Mouse (Mus musculus) ES-E14 (cell line): Measurements from ENCODE around the gene Espl1. TPM values are rescaled to one million over a fixed set of nuclear protein-coding genes. Genes with fewer than 3 reads are reported as not detected.
A peak's percentile ranks its signal among the peaks of the same experiment; 100 is the strongest.

Experiments used
- DNase-seq: peaks from one replicate; pipeline ENCODE4 v3.0.0-alpha.2; 2013; ENCODE audit warnings: low read depth, low spot score
- H3K27ac ChIP-seq: 2 replicates; pipeline ENCODE4 v1.5.1; 2012; ENCODE audit warnings: low read depth, mild to moderate bottlenecking, low read length, moderate library complexity, mixed read lengths; ENCODE audit not compliant: poor library complexity, insufficient read depth, severe bottlenecking
- H3K36me3 ChIP-seq: 2 replicates; pipeline ENCODE4 v1.6.1; 2012; ENCODE audit warnings: mild to moderate bottlenecking, low read length, moderate library complexity, mixed read lengths; ENCODE audit not compliant: control insufficient read depth, poor library complexity, insufficient read depth, severe bottlenecking
- H3K4me1 ChIP-seq, 2 experiments: fragments of 150-350 bp in 1 of 2; sonication (generic) in 1 of 2; 2 replicates each; pipeline ENCODE4 v1.6.1; 2012; ENCODE audit warnings: low read length in 2 of 2, mild to moderate bottlenecking in 1 of 2, mixed read lengths in 1 of 2; ENCODE audit not compliant: control insufficient read depth in 2 of 2, insufficient read depth in 2 of 2, poor library complexity in 1 of 2
- H3K4me3 ChIP-seq, 2 experiments: fragments of 150-350 bp in 1 of 2; sonication (generic) in 1 of 2; 2 replicates each; pipeline ENCODE4 v1.5.1; 2012; ENCODE audit warnings: low read length in 2 of 2, low read depth in 1 of 2, mild to moderate bottlenecking in 1 of 2, mixed read lengths in 1 of 2; ENCODE audit not compliant: insufficient read depth in 1 of 2, poor library complexity in 1 of 2, severe bottlenecking in 1 of 2
- H3K9ac ChIP-seq: 2 replicates; pipeline ENCODE4 v1.6.1; 2012; ENCODE audit warnings: low read depth, mild to moderate bottlenecking, low read length, mixed read lengths; ENCODE audit not compliant: poor library complexity, insufficient read depth, severe bottlenecking
- H3K9me3 ChIP-seq: fragments of 150-350 bp; sonication (generic); 2 replicates; pipeline ENCODE4 v1.6.1; 2012; ENCODE audit warnings: low read depth, mild to moderate bottlenecking, low read length; ENCODE audit not compliant: control insufficient read depth, insufficient read depth
- CHD2 ChIP-seq: IDR thresholded peaks from 2 replicates; pipeline ENCODE4 v1.6.1; 2014; ENCODE audit warnings: mild to moderate bottlenecking, low read depth, low read length, inconsistent platforms
- HCFC1 ChIP-seq: IDR thresholded peaks from 2 replicates; pipeline ENCODE4 v1.6.1; 2012; ENCODE audit warnings: low read length, inconsistent platforms, borderline replicate concordance; ENCODE audit not compliant: insufficient read depth
- MAFK ChIP-seq: IDR thresholded peaks from 2 replicates; pipeline ENCODE4 v1.6.1; 2014; ENCODE audit warnings: mild to moderate bottlenecking, low read depth, low read length, inconsistent platforms; ENCODE audit not compliant: insufficient read depth
- ZC3H11A ChIP-seq: IDR thresholded peaks from 2 replicates; pipeline ENCODE4 v1.6.1; 2012; ENCODE audit warnings: low read depth, mild to moderate bottlenecking, inconsistent platforms, low read length, borderline replicate concordance
- ZNF384 ChIP-seq: IDR thresholded peaks from 2 replicates; pipeline ENCODE4 v1.6.1; 2012; ENCODE audit warnings: low read depth, low read length, inconsistent platforms
- in situ Hi-C, 2 experiments: fragments of 600-800 bp; cut with MboI; formaldehyde crosslinking; loops; one replicate each; pipeline ENCODE4 v1.15.1; 2025; ENCODE audit warnings: low sequenced_read_pairs in 2 of 2, inconsistent platforms in 1 of 2; ENCODE audit not compliant: unreplicated experiment in 2 of 2
- total RNA-seq: library from RNA; depleted of rRNA; stranded (reverse); fragments of 300-350 nt; gene quantifications from 2 replicates; pipeline ENCODE4 v1.2.3, GENCODE M21; 2012

Espl1 gene
- total RNA-seq, 1 experiment: 84.1 TPM

GRCm38 (mm10) chr15:102273982-102274716 is 21.9 kb upstream of the Espl1 start:
- H3K9me3 ChIP-seq: no peaks in the 10 kb centered on the region
- no peak overlapping the region for H3K4me3 ChIP-seq
- H3K36me3 ChIP-seq: no peaks in the 10 kb centered on the region
- no peak overlapping the region for H3K9ac ChIP-seq
- no peak overlapping the region for H3K27ac ChIP-seq
- no peak for DNase-seq
- 0 out of 2 replicates have a peak, but pooled peaks have one; percentile 11 for TF ChIP-seq ZC3H11A
- no peak for TF ChIP-seq HCFC1
- in situ Hi-C loops: no loop called here
- peaks cover 0 to 8% of the 10 kb centered on the region in 2 experiments; a peak in 2 of 4 replicates for H3K4me1 ChIP-seq

DNA sequence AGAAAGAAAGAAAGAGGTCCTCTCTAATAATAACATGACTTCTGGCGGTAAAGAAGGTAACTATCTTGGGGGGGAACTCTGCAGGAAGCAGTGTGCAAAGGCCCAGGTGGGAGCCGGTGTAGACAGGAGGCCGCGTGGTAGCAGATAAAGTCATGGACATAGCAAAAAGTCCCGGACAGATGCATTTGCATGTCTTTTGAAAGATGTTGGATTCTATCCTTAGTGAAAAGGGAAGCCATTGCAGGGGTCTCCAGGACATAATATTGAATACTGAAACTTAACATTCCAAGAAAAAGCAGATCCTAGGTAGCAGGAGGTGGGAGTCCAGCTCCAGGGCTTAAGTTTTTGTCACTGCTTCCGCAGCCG is 17.4 kb upstream of the Espl1 start:
- no peaks in the 10 kb centered on the region for H3K9me3 ChIP-seq
- peak overlapping the region; percentile 97 to 99 for H3K4me3 ChIP-seq
- H3K4me1 ChIP-seq: peaks cover 5 to 22% of the 10 kb centered on the region in 2 experiments; a peak in 3 of 4 replicates
- peaks cover 20% of the 10 kb centered on the region for H3K36me3 ChIP-seq
- TF ChIP-seq ZNF384: peak; percentile 76
- no peak for TF ChIP-seq CHD2
- in situ Hi-C loops: no loop called here
- peak overlapping the region; percentile 86 for H3K9ac ChIP-seq
- DNase-seq: no peak
- peak overlapping the region; percentile 91 for H3K27ac ChIP-seq

- Histone ChIP-seq H3K4me1 (peaks cover 8 to 24% of the 10 kb centered on the region in 2 experiments; a peak in 3 of 4 replicates), H3K4me3 (peak within 1 kb of the TSS; percentile 97 to 99), H3K27ac (peak within 1 kb of the TSS; percentile 97), H3K9ac (peak within 1 kb of the TSS; percentile 99), H3K9me3 (no peaks in the 10 kb centered on the region), H3K36me3 (peaks cover 20% of the 10 kb centered on the region)
- no peak for TF ChIP-seq ZC3H11A
- TF ChIP-seq ZNF384: no peak
- TF ChIP-seq HCFC1: peak; percentile 51; the same call in 1 of the 2 replicates
- no peak for TF ChIP-seq MAFK
- in situ Hi-C loops: no loop called here
- peak; percentile 74 for DNase-seq
These were observed 16.8 kb upstream of the Espl1 start, which contains the start of gene Mfsd5 for GRCm38 (mm10) chr15:102279092-102279782. Gene Mfsd5 (plus strand): TSS chr15:102279454.

- in situ Hi-C loops: no loop called here
- DNase-seq: no peak
- no peaks in the 10 kb centered on the region for H3K9me3 ChIP-seq
- H3K9ac ChIP-seq: peak overlapping the region; percentile 99
- H3K27ac ChIP-seq: peak overlapping the region; percentile 97
- TF ChIP-seq HCFC1 (no peak), ZNF384 (no peak)
- peaks cover 20% of the 10 kb centered on the region for H3K36me3 ChIP-seq
- H3K4me3 ChIP-seq: peak overlapping the region; percentile 97 to 99
- peaks cover 8 to 24% of the 10 kb centered on the region in 2 experiments; a peak in 3 of 4 replicates for H3K4me1 ChIP-seq
These were observed 16.1 kb upstream of the Espl1 start for GRCm38 (mm10) chr15:102279783-102280520.
